17 mouse cellular contexts compared by ENCODE assay signal in the genomic region with DNA sequence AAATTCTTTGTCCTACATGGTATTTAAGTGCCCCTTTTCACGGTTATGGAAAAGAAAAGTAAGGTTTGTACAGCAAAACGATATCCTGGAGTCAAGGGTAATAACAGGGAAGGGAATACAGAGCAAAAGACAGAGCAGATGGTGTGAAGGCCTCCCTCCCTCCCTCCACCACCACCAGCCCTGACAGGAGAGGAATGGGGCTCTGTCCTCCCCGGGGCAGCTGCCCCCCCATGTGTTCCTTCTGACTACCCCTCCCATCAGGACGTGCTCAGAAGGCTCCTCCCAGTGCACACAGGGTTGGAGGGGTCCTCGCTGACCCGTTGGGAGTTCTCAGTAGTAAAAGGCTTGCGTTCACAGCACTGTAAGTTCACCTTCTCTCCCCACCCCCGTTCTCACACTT.
A peak's percentile ranks its signal among the peaks of the same experiment; 100 is the strongest.
DNase-seq lines count a peak whose midpoint lies in the region; ATAC-seq and TF ChIP-seq lines count a peak whose summit lies in the region.
"Had no signal": no experiment of that assay in that cellular context is flagged by ENCODE, and none has a peak within 500 bp of the region (broad histone marks: within the 10 kb centered on the region; RNA-seq: fewer than 3 reads in every experiment).

No protein-coding gene starts in this region.

- H3K36me3 ChIP-seq in forebrain, embryonic 12.5 days (replicated peaks) = peaks cover 31% of the 10 kb centered on the region
- H3K36me3 ChIP-seq in forebrain, embryonic 16.5 days (ENCODE audit: control insufficient read depth, insufficient read depth) = peaks cover 8% of the 10 kb centered on the region; the same call in 1 of the 2 replicates
- H3K36me3 ChIP-seq in embryonic facial prominence, embryonic 15.5 days = peaks cover 12% of the 10 kb centered on the region
- H3K36me3 ChIP-seq in hindbrain, postnatal 0 days (ENCODE audit: insufficient read depth, low read length) = 0 out of 2 replicates have a peak, but pooled peaks cover 15% of the 10 kb centered on the region
- peaks cover 30% of the 10 kb centered on the region for H3K36me3 ChIP-seq in liver, embryonic 12.5 days

- DNase-seq in layer of hippocampus, adult 2 months (ENCODE audit: low spot score in 2 of 2) = no peak
- no peak for DNase-seq in layer of hippocampus, adult 8-10 months (ENCODE audit: low spot score in 2 of 2)
- DNase-seq in hindbrain, postnatal 0 days (ENCODE audit: low spot score) = no peak
- no peak for DNase-seq in left cerebral cortex, adult 11 months (ENCODE audit: low spot score)
- DNase-seq: heart, postnatal 14 days; kidney, adult 11 months; kidney, postnatal 14 days; left cerebral cortex, postnatal 4 days; lung, postnatal 14 days; right cerebral cortex, postnatal 4 days; thymus, postnatal 14 days had no signal

- H3K4me2 ChIP-seq in forebrain, embryonic 12.5 days = no peak overlapping the region
- H3K4me2 ChIP-seq in forebrain, embryonic 16.5 days (ENCODE audit: low read length) = no peak overlapping the region
- no peak overlapping the region for H3K4me2 ChIP-seq in embryonic facial prominence, embryonic 15.5 days (replicated peaks)
- H3K4me2 ChIP-seq in hindbrain, postnatal 0 days (ENCODE audit: low read depth, low read length) = no peak overlapping the region
- H3K4me2 ChIP-seq in liver, embryonic 12.5 days = no peak overlapping the region
- H3K4me2 ChIP-seq: embryonic facial prominence, embryonic 13.5 days; liver, embryonic 15.5 days had no signal

- 0 out of 2 replicates have a peak overlapping the region, but pooled peaks have one; percentile 14 for H3K27ac ChIP-seq in forebrain, embryonic 12.5 days
- no peak overlapping the region for H3K27ac ChIP-seq in forebrain, embryonic 16.5 days (ENCODE audit: low read length)
- peak overlapping the region; percentile 15; the same call in 1 of the 2 replicates for H3K27ac ChIP-seq in layer of hippocampus, adult 2 months
- 0 out of 2 replicates have a peak overlapping the region, but pooled peaks have one; percentile 11 for H3K27ac ChIP-seq in embryonic facial prominence, embryonic 15.5 days (replicated peaks)
- 0 out of 2 replicates have a peak overlapping the region, but pooled peaks have one; percentile 26 for H3K27ac ChIP-seq in hindbrain, postnatal 0 days
- H3K27ac ChIP-seq in liver, embryonic 12.5 days = no peak overlapping the region
- H3K27ac ChIP-seq: liver, embryonic 15.5 days had no signal

- H3K9me3 ChIP-seq in forebrain, embryonic 12.5 days = no peaks in the 10 kb centered on the region
- H3K9me3 ChIP-seq in forebrain, embryonic 16.5 days (ENCODE audit: control insufficient read depth, low read length) = no peaks in the 10 kb centered on the region
- H3K9me3 ChIP-seq in embryonic facial prominence, embryonic 15.5 days (replicated peaks) = no peaks in the 10 kb centered on the region
- H3K9me3 ChIP-seq in hindbrain, postnatal 0 days (ENCODE audit: low read length) = no peaks in the 10 kb centered on the region
- no peaks in the 10 kb centered on the region for H3K9me3 ChIP-seq in liver, embryonic 12.5 days (replicated peaks)
- H3K9me3 ChIP-seq: embryonic facial prominence, embryonic 13.5 days; liver, embryonic 15.5 days had no signal

- ATAC-seq in forebrain, embryonic 12.5 days (ENCODE audit: low FRiP score) = no peak
- no peak for ATAC-seq in forebrain, embryonic 16.5 days
- ATAC-seq in embryonic facial prominence, embryonic 15.5 days (ENCODE audit: insufficient number of reproducible peaks, low FRiP score, low TSS enrichment, low read depth) = no peak
- no peak for ATAC-seq in hindbrain, postnatal 0 days
- no peak for ATAC-seq in liver, embryonic 12.5 days

- H3K9ac ChIP-seq in forebrain, embryonic 12.5 days = no peak overlapping the region
- no peak overlapping the region for H3K9ac ChIP-seq in forebrain, embryonic 16.5 days (replicated peaks; ENCODE audit: low read depth, low read length)
- no peak overlapping the region for H3K9ac ChIP-seq in embryonic facial prominence, embryonic 15.5 days
- 0 out of 2 replicates have a peak overlapping the region, but pooled peaks have one; percentile 30 for H3K9ac ChIP-seq in hindbrain, postnatal 0 days (replicated peaks; ENCODE audit: low read length)
- no peak overlapping the region for H3K9ac ChIP-seq in liver, embryonic 12.5 days
- H3K9ac ChIP-seq: embryonic facial prominence, embryonic 13.5 days; liver, embryonic 15.5 days had no signal

- no peak for TF ChIP-seq CTCF in layer of hippocampus, adult 2 months (conservative IDR thresholded peaks at IDR 0.05)
- no peak for TF ChIP-seq CTCF in hindbrain, postnatal 0 days (IDR thresholded peaks at IDR 0.05; ENCODE audit: low read depth)

- H3K4me3 ChIP-seq in forebrain, embryonic 12.5 days (replicated peaks) = no peak overlapping the region
- no peak overlapping the region for H3K4me3 ChIP-seq in forebrain, embryonic 16.5 days (replicated peaks; ENCODE audit: low read length)
- no peak overlapping the region for H3K4me3 ChIP-seq in layer of hippocampus, adult 2 months
- no peak overlapping the region for H3K4me3 ChIP-seq in embryonic facial prominence, embryonic 15.5 days (replicated peaks)
- H3K4me3 ChIP-seq in hindbrain, postnatal 0 days (ENCODE audit: low read length) = no peak overlapping the region
- no peak overlapping the region for H3K4me3 ChIP-seq in liver, embryonic 12.5 days
- H3K4me3 ChIP-seq: embryonic facial prominence, embryonic 13.5 days; liver, embryonic 15.5 days had no signal

- 64% methylated on average over 8 of the region's 8 CpGs for WGBS in forebrain, embryonic 12.5 days
- 57% methylated on average over 8 of the region's 8 CpGs for WGBS in forebrain, embryonic 16.5 days
- 61% methylated on average over 8 of the region's 8 CpGs for WGBS in embryonic facial prominence, embryonic 15.5 days
- WGBS in hindbrain, postnatal 0 days = 46% methylated on average over 8 of the region's 8 CpGs
- 61% methylated on average over 8 of the region's 8 CpGs for WGBS in liver, embryonic 12.5 days (ENCODE audit: insufficient replicate concordance)

- no peaks in the 10 kb centered on the region for H3K27me3 ChIP-seq in forebrain, embryonic 12.5 days
- no peaks in the 10 kb centered on the region for H3K27me3 ChIP-seq in forebrain, embryonic 16.5 days (replicated peaks; ENCODE audit: control insufficient read depth, insufficient read depth, low read length)
- no peaks in the 10 kb centered on the region for H3K27me3 ChIP-seq in embryonic facial prominence, embryonic 15.5 days
- no peaks in the 10 kb centered on the region for H3K27me3 ChIP-seq in hindbrain, postnatal 0 days (ENCODE audit: insufficient read depth, low read length)
- H3K27me3 ChIP-seq in liver, embryonic 12.5 days (replicated peaks) = no peaks in the 10 kb centered on the region
- H3K27me3 ChIP-seq: embryonic facial prominence, embryonic 13.5 days; liver, embryonic 15.5 days had no signal

- H3K4me1 ChIP-seq in forebrain, embryonic 12.5 days = peaks cover 54% of the 10 kb centered on the region
- peaks cover 55% of the 10 kb centered on the region for H3K4me1 ChIP-seq in forebrain, embryonic 16.5 days (replicated peaks; ENCODE audit: control insufficient read depth, insufficient read depth, low read length)
- H3K4me1 ChIP-seq in embryonic facial prominence, embryonic 15.5 days = peaks cover 32% of the 10 kb centered on the region
- H3K4me1 ChIP-seq in hindbrain, postnatal 0 days (ENCODE audit: insufficient read depth, low read length) = no peaks in the 10 kb centered on the region; the same call in 1 of the 2 replicates
- H3K4me1 ChIP-seq in liver, embryonic 12.5 days = peaks cover 4% of the 10 kb centered on the region; the same call in 1 of the 2 replicates
- H3K4me1 ChIP-seq: liver, embryonic 15.5 days had no signal

Comparison
In these comparisons a context has a peak if more than half of its experiments do, and no peak if none do; other contexts are left out.
1. H3K27ac ChIP-seq: peak in forebrain, embryonic 12.5 days (single experiment), layer of hippocampus, adult 2 months (single experiment), embryonic facial prominence, embryonic 15.5 days (single experiment) and hindbrain, postnatal 0 days (single experiment); none in forebrain, embryonic 16.5 days (single experiment) and liver, embryonic 12.5 days (single experiment).